Mouse (Mus musculus) limb, embryonic 12.5 days (tissue): Measurements from ENCODE around the gene Mycl. TPM values are rescaled to one million over a fixed set of nuclear protein-coding genes. Genes with fewer than 3 reads are reported as not detected.
A peak's percentile ranks its signal among the peaks of the same experiment; 100 is the strongest.

ENCODE experiments used
- ATAC-seq: fragments of 200-750 bp; cut with Nextera tagmentation; 2 replicates; pipeline ENCODE4 v1.8.0; 2017; ENCODE audit warnings: low read depth, moderate TSS enrichment; ENCODE audit not compliant: insufficient number of reproducible peaks, insufficient read depth, low FRiP score, low TSS enrichment
- H3K27ac ChIP-seq: fragments of 300-500 bp; sonication (generic); 2 replicates; pipeline ENCODE4 v1.5.1; 2016; ENCODE audit warnings: mild to moderate bottlenecking, moderate library complexity
- H3K27me3 ChIP-seq: fragments of 300-500 bp; sonication (generic); 2 replicates; pipeline ENCODE4 v1.6.1; 2016; ENCODE audit warnings: mild to moderate bottlenecking, moderate library complexity
- H3K36me3 ChIP-seq: fragments of 300-500 bp; sonication (generic); 2 replicates; pipeline ENCODE4 v1.6.1; 2016; ENCODE audit warnings: mild to moderate bottlenecking, moderate library complexity
- H3K4me1 ChIP-seq: fragments of 300-500 bp; sonication (generic); replicated peaks from 2 replicates; pipeline ENCODE4 v1.6.1; 2016
- H3K4me2 ChIP-seq: fragments of 300-500 bp; sonication (generic); 2 replicates; pipeline ENCODE4 v1.6.1; 2016; ENCODE audit warnings: mild to moderate bottlenecking, moderate library complexity
- H3K4me3 ChIP-seq: fragments of 300-500 bp; sonication (generic); replicated peaks from 2 replicates; pipeline ENCODE4 v1.5.1; 2016; ENCODE audit warnings: mild to moderate bottlenecking
- H3K9ac ChIP-seq: fragments of 300-500 bp; sonication (generic); replicated peaks from 2 replicates; pipeline ENCODE4 v1.6.1; 2016; ENCODE audit warnings: mild to moderate bottlenecking, moderate library complexity
- H3K9me3 ChIP-seq: fragments of 300-500 bp; sonication (generic); 2 replicates; pipeline ENCODE4 v1.6.1; 2016; ENCODE audit warnings: mild to moderate bottlenecking, moderate library complexity
- WGBS: fragments of 180-500 bp; shearing (Covaris S2); methylation state at CpG from one replicate; pipeline ENCODE4 v1.1.7; 2016; 5-methylcytosine and 5-hydroxymethylcytosine counted together
- polyA plus RNA-seq: library from polyadenylated mRNA; unstranded; fragments of >200 nt; fragmentation: Nextera tagmentation; extraction: Ambion mirVana; gene quantifications from 2 replicates; pipeline ENCODE4 v1.2.1, GENCODE M21; 2016

Gene Mycl
- polyA plus RNA-seq, 1 experiment from 2014 or later = 46.3 TPM

GRCm38 (mm10) chr4:122961589-122961988 lies 33.9 kb upstream of the Mycl start:
- H3K27me3 ChIP-seq = peaks cover 7% of the 10 kb centered on the region; the same call in 1 of the 2 replicates
- no peak for ATAC-seq
- no peaks in the 10 kb centered on the region for H3K9me3 ChIP-seq
- H3K36me3 ChIP-seq = peaks cover 13% of the 10 kb centered on the region
- no peak overlapping the region for H3K9ac ChIP-seq
- no peak overlapping the region for H3K27ac ChIP-seq
- WGBS = 19% methylated on average over 6 of the region's 6 CpGs
- peak overlapping the region; percentile 96 for H3K4me2 ChIP-seq
- H3K4me3 ChIP-seq = peak overlapping the region; percentile 69
- H3K4me1 ChIP-seq = peaks cover 43% of the 10 kb centered on the region

GRCm38 (mm10) chr4:122962751-122963150 lies 32.7 kb upstream of the Mycl start:
- Histone ChIP-seq H3K4me1 (peaks cover 42% of the 10 kb centered on the region), H3K9ac (no peak overlapping the region), H3K27ac (peak overlapping the region; percentile 30; the same call in 1 of the 2 replicates), H3K4me3 (no peak overlapping the region), H3K27me3 (peaks cover 7% of the 10 kb centered on the region; the same call in 1 of the 2 replicates), H3K36me3 (peaks cover 8% of the 10 kb centered on the region; the same call in 1 of the 2 replicates), H3K4me2 (no peak overlapping the region), H3K9me3 (no peaks in the 10 kb centered on the region)
- peak; percentile 33; the same call in 1 of the 2 replicates for ATAC-seq
- WGBS = 56% methylated on average over 8 of the region's 8 CpGs

- no peak overlapping the region for H3K4me3 ChIP-seq
- ATAC-seq = no peak
- no peak overlapping the region for H3K9ac ChIP-seq
- no peaks in the 10 kb centered on the region for H3K27me3 ChIP-seq
- H3K4me1 ChIP-seq = peaks cover 6% of the 10 kb centered on the region; the same call in 1 of the 2 replicates
- no peaks in the 10 kb centered on the region for H3K9me3 ChIP-seq
- H3K36me3 ChIP-seq = no peaks in the 10 kb centered on the region
- WGBS = 81% methylated on average over 4 of the region's 4 CpGs
- H3K4me2 ChIP-seq = no peak overlapping the region
- H3K27ac ChIP-seq = no peak overlapping the region
These were observed 27.3 kb upstream of the Mycl start for GRCm38 (mm10) chr4:122968106-122968505.

- ATAC-seq = no peak
- H3K9ac ChIP-seq = no peak overlapping the region
- 89% methylated on average over 4 of the region's 4 CpGs for WGBS
These were observed 24.3 kb upstream of the Mycl start for GRCm38 (mm10) chr4:122971191-122971590.

DNA sequence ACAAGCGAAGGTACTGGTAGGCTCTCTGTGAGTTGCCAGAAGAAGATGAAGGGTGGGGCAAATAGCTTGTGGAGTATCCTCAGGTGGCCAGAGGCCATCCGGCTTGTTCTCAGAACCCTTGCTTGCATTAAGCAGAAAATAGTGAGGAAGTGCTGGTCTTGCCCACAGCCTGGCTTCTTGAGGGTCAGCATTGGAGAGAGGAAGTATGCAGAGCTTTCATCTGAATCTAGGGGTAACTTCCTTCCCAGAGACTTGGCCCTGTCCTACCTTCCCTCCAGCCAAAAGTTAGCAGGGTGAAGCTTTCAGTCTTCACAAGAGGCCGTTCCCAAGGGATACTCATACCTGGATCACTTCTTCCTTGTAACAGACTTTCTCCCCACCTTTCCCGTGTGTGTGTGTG lies 23.8 kb upstream of the Mycl start:
- H3K4me3 ChIP-seq = no peak overlapping the region
- WGBS = 81% methylated on average over 4 of the region's 4 CpGs
- peaks cover 6% of the 10 kb centered on the region; the same call in 1 of the 2 replicates for H3K4me1 ChIP-seq
- no peaks in the 10 kb centered on the region for H3K27me3 ChIP-seq
- H3K27ac ChIP-seq = no peak overlapping the region
- no peak overlapping the region for H3K4me2 ChIP-seq
- ATAC-seq = no peak
- no peaks in the 10 kb centered on the region for H3K36me3 ChIP-seq
- H3K9ac ChIP-seq = no peak overlapping the region
- no peaks in the 10 kb centered on the region for H3K9me3 ChIP-seq

More at GRCm38 (mm10) chr4:122971191-122971590, 24.3 kb upstream of the Mycl start:
- Histone ChIP-seq H3K4me1 (peaks cover 6% of the 10 kb centered on the region; the same call in 1 of the 2 replicates), H3K4me2 (no peak overlapping the region), H3K36me3 (no peaks in the 10 kb centered on the region), H3K27me3 (no peaks in the 10 kb centered on the region), H3K4me3 (no peak overlapping the region), H3K9me3 (no peaks in the 10 kb centered on the region), H3K27ac (no peak overlapping the region)

DNA sequence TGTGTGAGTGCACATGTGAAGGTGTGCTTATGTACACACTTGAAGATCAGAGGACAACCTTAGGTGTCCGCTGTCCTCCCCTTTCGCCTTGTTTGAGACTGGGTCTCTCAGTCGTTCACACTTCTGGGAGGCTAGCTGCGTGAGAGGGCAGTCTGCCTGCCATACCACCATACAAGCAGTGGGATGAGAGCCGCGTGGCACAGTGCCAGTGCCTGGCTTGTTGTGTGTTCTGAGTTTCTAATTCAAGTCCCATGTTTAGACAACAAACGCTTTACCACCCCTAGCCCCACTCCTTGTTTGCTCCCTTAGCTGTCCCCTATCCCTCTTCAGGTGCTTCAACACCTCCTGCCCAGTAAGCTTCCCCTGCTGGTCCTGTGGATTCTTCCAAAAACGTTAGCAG lies 23.4 kb upstream of the Mycl start:
- Histone ChIP-seq H3K27ac (no peak overlapping the region), H3K9me3 (no peaks in the 10 kb centered on the region), H3K4me2 (no peak overlapping the region), H3K4me3 (no peak overlapping the region), H3K9ac (no peak overlapping the region), H3K27me3 (no peaks in the 10 kb centered on the region), H3K4me1 (peaks cover 7% of the 10 kb centered on the region), H3K36me3 (no peaks in the 10 kb centered on the region)
- WGBS = 70% methylated on average over 8 of the region's 8 CpGs
- no peak for ATAC-seq

- no peak overlapping the region for H3K4me2 ChIP-seq
- H3K4me3 ChIP-seq = no peak overlapping the region
- no peaks in the 10 kb centered on the region; the same call in 1 of the 2 replicates for H3K27me3 ChIP-seq
- H3K27ac ChIP-seq = no peak overlapping the region
- no peaks in the 10 kb centered on the region for H3K36me3 ChIP-seq
- no peak for ATAC-seq
- H3K4me1 ChIP-seq = peaks cover 12% of the 10 kb centered on the region
- no peaks in the 10 kb centered on the region for H3K9me3 ChIP-seq
- no peak overlapping the region for H3K9ac ChIP-seq
- WGBS = 84% methylated on average over 5 of the region's 5 CpGs
These were observed 20.4 kb upstream of the Mycl start for GRCm38 (mm10) chr4:122974976-122975520.

DNA sequence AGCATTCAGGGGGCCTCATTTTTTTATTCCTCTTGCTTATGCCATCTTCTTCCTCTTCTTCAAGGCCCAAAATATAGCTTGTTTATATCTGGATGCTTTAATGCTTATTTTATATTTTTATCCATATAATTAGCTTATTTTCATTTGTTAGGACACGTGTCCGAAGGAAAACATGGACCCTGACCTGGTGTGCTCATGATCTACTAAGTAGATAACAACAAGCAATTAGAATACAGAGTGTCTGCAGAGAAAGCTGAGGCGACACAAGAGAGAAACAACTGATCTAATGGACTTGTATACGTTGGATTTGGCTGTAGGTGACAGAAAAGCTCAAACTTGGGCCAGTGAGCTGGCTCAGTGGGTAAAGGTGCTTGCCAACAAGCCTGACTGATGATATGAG lies 18.6 kb upstream of the Mycl start:
- H3K9ac ChIP-seq = no peak overlapping the region
- peaks cover 2% of the 10 kb centered on the region for H3K27me3 ChIP-seq
- ATAC-seq = no peak
- no peak overlapping the region for H3K4me2 ChIP-seq
- no peak overlapping the region for H3K27ac ChIP-seq
- no peak overlapping the region for H3K4me3 ChIP-seq
- no peaks in the 10 kb centered on the region for H3K9me3 ChIP-seq
- H3K36me3 ChIP-seq = no peaks in the 10 kb centered on the region
- peaks cover 10% of the 10 kb centered on the region for H3K4me1 ChIP-seq
- 59% methylated on average over 4 of the region's 4 CpGs for WGBS

DNA sequence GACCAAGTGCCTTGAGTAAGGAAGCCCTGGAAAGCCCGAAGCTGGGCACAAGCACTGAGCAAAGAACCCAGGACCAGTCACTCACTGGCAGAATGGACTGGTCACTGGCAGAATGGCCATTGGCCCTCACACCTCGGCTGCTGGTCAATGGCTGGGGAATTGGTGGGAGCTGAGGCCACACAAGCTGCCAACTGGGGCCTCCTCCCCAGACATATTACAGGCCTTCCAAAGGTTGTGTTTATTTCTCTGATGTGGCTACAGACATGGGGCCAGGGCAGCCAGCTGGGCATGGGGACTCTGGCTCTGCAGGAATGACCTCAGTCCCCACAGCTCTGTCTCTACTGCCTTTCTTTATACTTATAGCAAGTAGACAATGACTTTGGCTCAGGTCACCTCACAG lies 16.6 kb upstream of the Mycl start:
- Histone ChIP-seq H3K4me2 (no peak overlapping the region), H3K27me3 (peaks cover 11% of the 10 kb centered on the region), H3K36me3 (no peaks in the 10 kb centered on the region), H3K4me1 (peaks cover 21% of the 10 kb centered on the region), H3K9me3 (no peaks in the 10 kb centered on the region), H3K27ac (no peak overlapping the region), H3K4me3 (no peak overlapping the region), H3K9ac (no peak overlapping the region)
- WGBS = 78% methylated on average over 2 of the region's 2 CpGs
- no peak for ATAC-seq

DNA sequence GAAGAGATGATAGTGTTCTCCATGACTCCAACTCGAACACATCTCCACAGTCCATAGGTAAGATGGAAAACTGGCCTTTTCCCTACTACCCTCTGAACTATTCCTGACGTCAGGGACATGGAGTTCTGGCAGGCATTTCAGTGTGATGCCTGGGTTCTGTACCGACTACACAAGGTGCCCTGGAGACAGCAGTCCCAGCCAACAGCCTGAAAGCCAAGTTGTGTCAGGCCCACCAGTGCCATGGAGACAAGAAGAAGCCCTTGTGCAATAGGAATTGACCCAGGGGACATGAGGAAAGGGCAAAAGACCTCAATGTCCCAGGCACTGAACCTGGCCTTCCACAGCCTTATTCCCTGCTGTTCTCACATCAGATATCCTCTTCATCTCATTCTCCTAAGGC lies 15.6 kb upstream of the Mycl start:
- H3K4me2 ChIP-seq = no peak overlapping the region
- H3K27ac ChIP-seq = no peak overlapping the region
- H3K36me3 ChIP-seq = no peaks in the 10 kb centered on the region
- ATAC-seq = no peak
- H3K27me3 ChIP-seq = peaks cover 19% of the 10 kb centered on the region
- H3K9ac ChIP-seq = no peak overlapping the region
- no peaks in the 10 kb centered on the region for H3K9me3 ChIP-seq
- 73% methylated on average over 3 of the region's 3 CpGs for WGBS
- peaks cover 21% of the 10 kb centered on the region for H3K4me1 ChIP-seq
- H3K4me3 ChIP-seq = no peak overlapping the region

- Histone ChIP-seq H3K27me3 (peaks cover 19% of the 10 kb centered on the region), H3K9ac (no peak overlapping the region), H3K27ac (no peak overlapping the region), H3K4me2 (no peak overlapping the region), H3K4me3 (no peak overlapping the region), H3K9me3 (no peaks in the 10 kb centered on the region), H3K36me3 (no peaks in the 10 kb centered on the region), H3K4me1 (peaks cover 21% of the 10 kb centered on the region)
- ATAC-seq = no peak
- 73% methylated on average over 2 of the region's 2 CpGs for WGBS
These were observed 14.8 kb upstream of the Mycl start for GRCm38 (mm10) chr4:122980684-122981083.

GRCm38 (mm10) chr4:122981238-122981637 lies 14.2 kb upstream of the Mycl start:
- Histone ChIP-seq H3K4me3 (no peak overlapping the region), H3K9me3 (no peaks in the 10 kb centered on the region), H3K4me1 (peaks cover 21% of the 10 kb centered on the region), H3K4me2 (no peak overlapping the region), H3K36me3 (no peaks in the 10 kb centered on the region), H3K27me3 (peaks cover 19% of the 10 kb centered on the region), H3K9ac (no peak overlapping the region), H3K27ac (no peak overlapping the region)
- no peak for ATAC-seq
- 79% methylated on average over 7 of the region's 7 CpGs for WGBS
